Mouse (Mus musculus) stomach, postnatal 0 days (tissue): ENCODE results near the gene P2rx7.

Experiments
- CTCF ChIP-seq: IDR thresholded peaks from 2 replicates; pipeline ENCODE4 v1.5.1; 2016; ENCODE audit warnings: antibody characterized with exemption, low read depth, mild to moderate bottlenecking, moderate library complexity
- EP300 ChIP-seq: optimal IDR thresholded peaks from 2 replicates; pipeline ENCODE3; 2016; ENCODE audit warnings: antibody characterized with exemption

DNA sequence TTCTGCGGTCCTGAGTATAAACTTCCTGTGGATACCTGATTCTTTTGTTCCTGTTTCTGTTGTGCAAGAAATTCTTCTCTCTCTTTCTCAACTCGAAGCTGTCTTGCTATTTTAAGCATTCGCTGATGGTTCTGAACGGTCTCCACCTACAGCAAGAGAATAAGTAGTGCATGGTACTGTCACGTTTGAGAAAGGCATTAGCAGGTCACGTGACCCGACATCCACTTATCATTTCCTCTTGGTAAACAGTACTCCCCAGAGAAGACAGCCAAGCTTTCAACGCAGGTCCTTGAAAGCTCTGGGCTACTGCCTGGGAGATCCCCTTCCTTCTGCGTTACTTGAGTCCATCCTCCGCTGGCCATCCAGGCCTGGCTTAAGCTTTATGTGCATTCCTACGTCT, 41.5 kb upstream of the P2rx7 start:
- TF ChIP-seq EP300 (no peak), CTCF (peak; percentile 52)
